Mouse (Mus musculus) thymus, adult 2 months (tissue): ENCODE measurements around the gene Trpm4.

Experiments used
- CTCF ChIP-seq: fragments of 200-500 bp; IDR thresholded peaks from 2 replicates; pipeline ENCODE4 v1.5.1; 2012; ENCODE audit warnings: mild to moderate bottlenecking, control low read depth, low read length, moderate library complexity, borderline replicate concordance; ENCODE audit not compliant: control insufficient read depth, poor library complexity, insufficient read depth; ENCODE audit errors: extremely low read depth
- POLR2A ChIP-seq: fragments of 200-500 bp; IDR thresholded peaks from 2 replicates; pipeline ENCODE4 v1.6.1; 2012; ENCODE audit warnings: mild to moderate bottlenecking, low read length, control low read depth, moderate library complexity; ENCODE audit not compliant: control insufficient read depth, poor library complexity, insufficient read depth; ENCODE audit errors: extremely low read depth

- no peak for TF ChIP-seq POLR2A
- no peak for TF ChIP-seq CTCF
These were observed 21.6 kb downstream of the Trpm4 start for GRCm38 (mm10) chr7:45312023-45312422.
